Mouse (Mus musculus): ENCODE data around the gene Slc35b2.

Gene Slc35b2

GRCm38 (mm10) chr17:45599446-45600242 lies 36.0 kb downstream of the Slc35b2 start, which contains the start of gene Slc29a1:
Gene Slc29a1 (minus strand): TSS chr17:45599606.
- DNase-seq (ENCODE audit: low read depth, low spot score): no peak

- no peak for DNase-seq (ENCODE audit: low read depth, low spot score)
Measured at GRCm38 (mm10) chr17:45600267-45600666, 36.6 kb downstream of the Slc35b2 start.

- no peak for DNase-seq (ENCODE audit: low read depth, low spot score)
Measured at GRCm38 (mm10) chr17:45601325-45601724, 37.7 kb downstream of the Slc35b2 start.

GRCm38 (mm10) chr17:45601877-45602304 lies 38.2 kb downstream of the Slc35b2 start, which contains the start of gene Mymx:
Gene Mymx (minus strand): TSS chr17:45602102.
- no peak for DNase-seq (ENCODE audit: low read depth, low spot score)

- no peak for DNase-seq (ENCODE audit: low read depth, low spot score)
Measured at GRCm38 (mm10) chr17:45602984-45603383, 39.3 kb downstream of the Slc35b2 start.

GRCm38 (mm10) chr17:45606992-45607879 lies 43.6 kb downstream of the Slc35b2 start:
- no peak for DNase-seq (ENCODE audit: low read depth, low spot score)

GRCm38 (mm10) chr17:45608396-45608795 lies 44.7 kb downstream of the Slc35b2 start:
- no peak for DNase-seq (ENCODE audit: low read depth, low spot score)

- DNase-seq (ENCODE audit: low read depth, low spot score): no peak
Measured at GRCm38 (mm10) chr17:45610144-45610866, 46.6 kb downstream of the Slc35b2 start.

GRCm38 (mm10) chr17:45612008-45612407 lies 48.3 kb downstream of the Slc35b2 start:
- no peak for DNase-seq (ENCODE audit: low read depth, low spot score)

- no peak for DNase-seq (ENCODE audit: low read depth, low spot score)
Measured at GRCm38 (mm10) chr17:45612921-45613320, 49.2 kb downstream of the Slc35b2 start.

- DNase-seq (ENCODE audit: low read depth, low spot score): no peak
Measured at GRCm38 (mm10) chr17:45616046-45616650, 52.5 kb downstream of the Slc35b2 start.

- no peak for DNase-seq (ENCODE audit: low read depth, low spot score)
Measured at GRCm38 (mm10) chr17:45616679-45617078, 53.0 kb downstream of the Slc35b2 start.
